In the genomic region with DNA sequence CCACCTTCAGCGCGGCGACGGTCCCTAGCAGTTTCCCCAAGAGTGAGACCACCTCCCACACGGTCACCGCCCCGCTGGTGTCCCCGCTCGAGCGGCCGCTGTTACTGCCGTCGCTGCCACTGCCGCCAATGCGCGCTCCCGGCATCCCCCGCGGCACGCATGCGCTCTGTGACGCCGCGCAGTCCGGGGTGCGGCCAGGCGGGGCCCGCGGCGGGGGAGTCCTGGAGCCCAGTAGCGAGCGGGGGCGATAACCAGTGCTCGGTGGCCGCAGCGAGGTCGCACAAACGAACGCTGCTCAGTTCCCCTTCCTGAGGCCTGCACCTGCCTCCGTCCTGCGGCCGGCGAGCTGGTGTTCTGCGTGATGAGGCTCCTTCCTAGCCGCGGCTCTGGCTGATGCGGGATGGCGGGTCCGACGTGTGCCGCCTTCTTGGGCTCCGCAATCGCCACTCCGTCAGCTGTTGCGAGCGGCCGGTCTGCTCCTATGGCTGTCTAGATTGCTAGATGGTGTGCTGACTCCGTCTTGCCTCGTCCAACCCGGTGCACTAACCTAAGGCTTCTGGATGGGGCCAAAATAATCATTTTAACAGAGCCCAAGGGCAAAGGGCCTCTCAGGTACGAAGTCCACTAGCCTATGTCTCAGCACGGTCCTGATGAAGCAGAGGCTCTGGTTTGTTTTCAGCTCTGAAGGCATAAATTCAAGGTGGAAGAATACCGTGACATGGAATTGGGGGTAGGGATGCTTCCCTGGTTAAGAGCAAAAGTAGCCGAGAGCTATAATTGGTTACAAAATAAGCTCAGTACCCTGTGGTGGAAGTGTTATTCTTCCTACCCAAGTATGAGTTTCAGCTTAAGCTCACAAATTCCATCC, we compare ENCODE assay signal across 8 mouse cellular contexts. TPM values are rescaled to one million over a fixed set of nuclear protein-coding genes. Genes with fewer than 3 reads are reported as not detected.
DNase-seq lines count a peak whose midpoint lies in the region; ATAC-seq and TF ChIP-seq lines count a peak whose summit lies in the region.

No protein-coding gene starts in this region.

- no peaks in the 10 kb centered on the region for H3K27me3 ChIP-seq in ES-Bruce4 (ENCODE audit: control insufficient read depth, insufficient read depth, low read length, poor library complexity, severe bottlenecking)
- no peaks in the 10 kb centered on the region for H3K27me3 ChIP-seq in forebrain, embryonic 13.5 days
- no peaks in the 10 kb centered on the region for H3K27me3 ChIP-seq in liver, postnatal 0 days (ENCODE audit: insufficient read depth, low read length)
- H3K27me3 ChIP-seq in neural tube, embryonic 13.5 days: no peaks in the 10 kb centered on the region

- TF ChIP-seq CTCF in ES-Bruce4 (IDR thresholded peaks at IDR 0.05; ENCODE audit: low read depth, low read length): no peak
- TF ChIP-seq CTCF in liver, postnatal 0 days (IDR thresholded peaks at IDR 0.05; ENCODE audit: low read depth): no peak

- intact Hi-C loops in heart, postnatal 10 days (cut with DNase I): no loop called here

- peak overlapping the region; percentile 86 for H3K9ac ChIP-seq in ES-Bruce4 (ENCODE audit: low read depth, poor library complexity, severe bottlenecking)
- H3K9ac ChIP-seq in forebrain, embryonic 13.5 days: peak overlapping the region; percentile 93
- H3K9ac ChIP-seq in liver, postnatal 0 days (replicated peaks): peak overlapping the region; percentile 84
- peak overlapping the region; percentile 93 for H3K9ac ChIP-seq in neural tube, embryonic 13.5 days

- H3K9me3 ChIP-seq in ES-Bruce4 (replicated peaks; ENCODE audit: control insufficient read depth, insufficient read depth, low read length, poor library complexity, severe bottlenecking): no peaks in the 10 kb centered on the region
- no peaks in the 10 kb centered on the region for H3K9me3 ChIP-seq in forebrain, embryonic 13.5 days (replicated peaks)
- H3K9me3 ChIP-seq in liver, postnatal 0 days (ENCODE audit: low read length): no peaks in the 10 kb centered on the region
- no peaks in the 10 kb centered on the region for H3K9me3 ChIP-seq in neural tube, embryonic 13.5 days

- H3K4me3 ChIP-seq in ES-Bruce4 (ENCODE audit: low read depth, low read length): peak overlapping the region; percentile 93
- peak overlapping the region; percentile 93 for H3K4me3 ChIP-seq in forebrain, embryonic 13.5 days
- H3K4me3 ChIP-seq in liver, postnatal 0 days (ENCODE audit: low read depth, low read length): peak overlapping the region; percentile 83
- H3K4me3 ChIP-seq in neural tube, embryonic 13.5 days: peak overlapping the region; percentile 72

- no peaks in the 10 kb centered on the region for H3K4me1 ChIP-seq in ES-Bruce4 (ENCODE audit: control insufficient read depth, insufficient read depth, low read length)
- peaks cover 17% of the 10 kb centered on the region for H3K4me1 ChIP-seq in forebrain, embryonic 13.5 days
- peaks cover 24% of the 10 kb centered on the region for H3K4me1 ChIP-seq in liver, postnatal 0 days (ENCODE audit: insufficient read depth)
- peaks cover 36% of the 10 kb centered on the region for H3K4me1 ChIP-seq in neural tube, embryonic 13.5 days (replicated peaks)

- H3K4me2 ChIP-seq in forebrain, embryonic 13.5 days: peak overlapping the region; percentile 88
- H3K4me2 ChIP-seq in liver, postnatal 0 days (ENCODE audit: low read depth, low read length): peak overlapping the region; percentile 87
- H3K4me2 ChIP-seq in neural tube, embryonic 13.5 days: peak overlapping the region; percentile 93

- H3K36me3 ChIP-seq in ES-Bruce4 (ENCODE audit: control insufficient read depth, insufficient read depth, low read length, poor library complexity, severe bottlenecking): no peaks in the 10 kb centered on the region
- no peaks in the 10 kb centered on the region for H3K36me3 ChIP-seq in forebrain, embryonic 13.5 days (ENCODE audit: poor library complexity, severe bottlenecking)
- no peaks in the 10 kb centered on the region for H3K36me3 ChIP-seq in liver, postnatal 0 days (replicated peaks; ENCODE audit: insufficient read depth, low read length)
- H3K36me3 ChIP-seq in neural tube, embryonic 13.5 days: no peaks in the 10 kb centered on the region

- peak overlapping the region; percentile 3; the same call in 1 of the 2 replicates for H3K27ac ChIP-seq in ES-Bruce4 (ENCODE audit: insufficient read depth, low read length)
- H3K27ac ChIP-seq in forebrain, embryonic 13.5 days: peak overlapping the region; percentile 93
- peak overlapping the region; percentile 93 for H3K27ac ChIP-seq in liver, postnatal 0 days (ENCODE audit: low read depth)
- peak overlapping the region; percentile 94 for H3K27ac ChIP-seq in neural tube, embryonic 13.5 days (replicated peaks)

- peak; percentile 95 to 96 for DNase-seq in heart, postnatal 10 days
- peak; percentile 87 for DNase-seq in layer of hippocampus, adult 11-12 months (ENCODE audit: low spot score)
- peak; percentile 93 for DNase-seq in liver, postnatal 0 days
- DNase-seq in telencephalon, adult 2 months (ENCODE audit: low read depth, low spot score): peak; percentile 91

- peak; percentile 90 for ATAC-seq in cerebellum, adult (ENCODE audit: insufficient number of reproducible peaks, low FRiP score, low TSS enrichment)
- ATAC-seq in forebrain, embryonic 13.5 days: peak; percentile 93
- peak; percentile 90 for ATAC-seq in liver, postnatal 0 days
- ATAC-seq in neural tube, embryonic 13.5 days (ENCODE audit: low read depth): peak; percentile 94

- TF ChIP-seq EP300 in ES-Bruce4 (IDR thresholded peaks at IDR 0.05; ENCODE audit: insufficient read depth, low read depth, low read length): no peak; the same call in 1 of the 2 replicates
- TF ChIP-seq EP300 in liver, postnatal 0 days (IDR thresholded peaks at IDR 0.05; ENCODE audit: low read depth): no peak; the same call in 1 of the 2 replicates

- 1% methylated on average over 54 of the region's 64 CpGs for WGBS in forebrain, embryonic 13.5 days
- WGBS in liver, postnatal 0 days (ENCODE audit: insufficient replicate concordance): under 1% methylated on average over 63 of the region's 64 CpGs
- WGBS in neural tube, embryonic 13.5 days: 1% methylated on average over 64 of the region's 64 CpGs

- peak; percentile 78 for TF ChIP-seq POLR2A in ES-Bruce4 (IDR thresholded peaks at IDR 0.05; ENCODE audit: insufficient read depth, low read length)

RNA-seq across cellular contexts. Expression of a gene that starts 3.9 kb away (rescaled TPM):
- polyA plus RNA-seq in ES-Bruce4 (2011; ENCODE audit: insufficient read depth, insufficient read length, low read depth, missing spikeins): 92.5 and 99.6 TPM in 2 replicates
- polyA plus RNA-seq in forebrain, embryonic 13.5 days (2015; fragmentation: Nextera tagmentation; extraction: Ambion mirVana): 54.0 and 58.6 TPM in 2 replicates
- 10 to 100 TPM in 1 of 2 experiments, 1 to 10 TPM in 1; 5.9 to 10.7 TPM for total RNA-seq in heart, postnatal 10 days (2021)
- polyA plus RNA-seq in liver, postnatal 0 days (2015; fragmentation: Nextera tagmentation; extraction: Ambion mirVana): 12.4 and 13.7 TPM in 2 replicates
- 35.1 and 35.7 TPM in 2 replicates for polyA plus RNA-seq in neural tube, embryonic 13.5 days (2015; fragmentation: Nextera tagmentation; extraction: Ambion mirVana)

RNA-seq across cellular contexts. Expression of a gene that starts 17.5 kb away (rescaled TPM):
- polyA plus RNA-seq in ES-Bruce4 (2011; ENCODE audit: insufficient read depth, insufficient read length, low read depth, missing spikeins): 72.8 and 73.9 TPM in 2 replicates
- 160 TPM in 2 replicates for polyA plus RNA-seq in forebrain, embryonic 13.5 days (2015; fragmentation: Nextera tagmentation; extraction: Ambion mirVana)
- 100 to 1,000 TPM; 105 to 107 TPM for total RNA-seq in heart, postnatal 10 days (2021)
- 64.8 and 67.2 TPM in 2 replicates for polyA plus RNA-seq in liver, postnatal 0 days (2015; fragmentation: Nextera tagmentation; extraction: Ambion mirVana)
- polyA plus RNA-seq in neural tube, embryonic 13.5 days (2015; fragmentation: Nextera tagmentation; extraction: Ambion mirVana): 184 and 187 TPM in 2 replicates

RNA-seq across cellular contexts. Expression of a gene that starts 17.6 kb away (rescaled TPM):
- polyA plus RNA-seq in ES-Bruce4 (2011; ENCODE audit: insufficient read depth, insufficient read length, low read depth, missing spikeins): 18.9 and 22.0 TPM in 2 replicates
- polyA plus RNA-seq in forebrain, embryonic 13.5 days (2015; fragmentation: Nextera tagmentation; extraction: Ambion mirVana): 10.0 and 10.5 TPM in 2 replicates
- 10 to 100 TPM; 20.2 to 22.3 TPM for total RNA-seq in heart, postnatal 10 days (2021)
- polyA plus RNA-seq in liver, postnatal 0 days (2015; fragmentation: Nextera tagmentation; extraction: Ambion mirVana): 2.1 and 2.5 TPM in 2 replicates
- polyA plus RNA-seq in neural tube, embryonic 13.5 days (2015; fragmentation: Nextera tagmentation; extraction: Ambion mirVana): 9.8 and 9.9 TPM in 2 replicates

Comparison
In these comparisons a context has a peak if more than half of its experiments do, and no peak if none do; other contexts are left out.
1. Peak in every context shown above with its lines: DNase-seq, ATAC-seq, H3K4me3 ChIP-seq and H3K27ac ChIP-seq.
2. H3K27ac ChIP-seq: peak in every context shown above with its lines; median percentile 94 in neural tube, embryonic 13.5 days; 93 in forebrain, embryonic 13.5 days; 93 in liver, postnatal 0 days; 3 in ES-Bruce4.